Mouse (Mus musculus): ENCODE data around the gene Scamp1.
A peak's percentile ranks its signal among the peaks of the same experiment; 100 is the strongest.
"Not testable (repeated sequence)": the region's sequence is repeated elsewhere in the genome, so short reads cannot be mapped to it uniquely, and the experiment has no call there.

Gene Scamp1

GRCm38 (mm10) chr13:94285281-94285871, at the start of gene Scamp1:
Gene Scamp1, minus strand, starts transcription at chr13:94285857.
- DNase-seq, result peak; percentile 93

- no peak for DNase-seq
Observed at GRCm38 (mm10) chr13:94330392-94330979, 44.8 kb upstream of the Scamp1 start.

- DNase-seq, result not testable (repeated sequence)
Observed at GRCm38 (mm10) chr13:94329005-94329404, 43.3 kb upstream of the Scamp1 start.

- no peak for DNase-seq
Observed at GRCm38 (mm10) chr13:94328063-94328462, 42.4 kb upstream of the Scamp1 start.

GRCm38 (mm10) chr13:94322475-94322874, 36.8 kb upstream of the Scamp1 start:
- no peak for DNase-seq

- DNase-seq, result no peak
Observed at GRCm38 (mm10) chr13:94321094-94321792, 35.6 kb upstream of the Scamp1 start.

GRCm38 (mm10) chr13:94316975-94317511, 31.4 kb upstream of the Scamp1 start:
- DNase-seq, result no peak

GRCm38 (mm10) chr13:94312812-94313211, 27.2 kb upstream of the Scamp1 start:
- DNase-seq, result not testable (repeated sequence)

GRCm38 (mm10) chr13:94308279-94308678, 22.6 kb upstream of the Scamp1 start:
- no peak for DNase-seq

GRCm38 (mm10) chr13:94307531-94307930, 21.9 kb upstream of the Scamp1 start:
- no peak for DNase-seq

GRCm38 (mm10) chr13:94306968-94307289, 21.3 kb upstream of the Scamp1 start:
- DNase-seq, result no peak

- peak; percentile 20 for DNase-seq
Observed at GRCm38 (mm10) chr13:94306277-94306967, 20.8 kb upstream of the Scamp1 start.

- DNase-seq, result no peak
Observed at GRCm38 (mm10) chr13:94300946-94301538, 15.4 kb upstream of the Scamp1 start.

- no peak for DNase-seq
Observed at GRCm38 (mm10) chr13:94300232-94300631, 14.6 kb upstream of the Scamp1 start.

- no peak for DNase-seq
Observed at GRCm38 (mm10) chr13:94298401-94298800, 12.7 kb upstream of the Scamp1 start.

GRCm38 (mm10) chr13:94296371-94296770, 10.7 kb upstream of the Scamp1 start:
- DNase-seq, result no peak

- DNase-seq, result no peak
Observed at GRCm38 (mm10) chr13:94295922-94296321, 10.3 kb upstream of the Scamp1 start.

- DNase-seq, result no peak
Observed at GRCm38 (mm10) chr13:94294886-94295285, 9.2 kb upstream of the Scamp1 start.

GRCm38 (mm10) chr13:94293911-94294310, 8.3 kb upstream of the Scamp1 start:
- DNase-seq, result no peak

- DNase-seq, result peak; percentile 35
Observed at GRCm38 (mm10) chr13:94286195-94286594, 538 bp upstream of the Scamp1 start.

GRCm38 (mm10) chr13:94284543-94285269, 951 bp downstream of the Scamp1 start:
- DNase-seq, result peak; percentile 65

GRCm38 (mm10) chr13:94279420-94279819, 6.2 kb downstream of the Scamp1 start:
- DNase-seq, result no peak

Measured in cerebellum, adult 9-11 months (tissue).